ENCODE assay signal across 9 mouse cellular contexts in genomic region chr17:35739675-35740074, GRCm38 (mm10). TPM values are rescaled to one million over a fixed set of nuclear protein-coding genes. Genes with fewer than 3 reads are reported as not detected.
DNase-seq lines count a peak whose midpoint lies in the region; ATAC-seq and TF ChIP-seq lines count a peak whose summit lies in the region.
"Had no signal": no experiment of that assay in that cellular context is flagged by ENCODE, and none has a peak within 500 bp of the region (broad histone marks: within the 10 kb centered on the region; RNA-seq: fewer than 3 reads in every experiment).

No protein-coding gene starts in this region.

- no peaks in the 10 kb centered on the region for H3K9me3 ChIP-seq in E14TG2a.4 (ENCODE audit: low read length)
- no peaks in the 10 kb centered on the region for H3K9me3 ChIP-seq in embryonic facial prominence, embryonic 15.5 days (replicated peaks)
- H3K9me3 ChIP-seq in heart, embryonic 14.5 days (ENCODE audit: control insufficient read depth, low read length): no peaks in the 10 kb centered on the region
- H3K9me3 ChIP-seq: neural tube, embryonic 12.5 days had no signal

- ATAC-seq in embryonic facial prominence, embryonic 15.5 days (ENCODE audit: insufficient number of reproducible peaks, low FRiP score, low TSS enrichment, low read depth): peak; percentile 44; the same call in 1 of the 2 replicates
- ATAC-seq in heart, embryonic 14.5 days (ENCODE audit: insufficient number of reproducible peaks, insufficient read depth, low FRiP score, low read depth): no peak

- peak; percentile 88 to 93 for DNase-seq in adrenal gland, postnatal 36 days
- peak; percentile 98 for DNase-seq in layer of hippocampus, adult 11-12 months (ENCODE audit: low spot score)
- DNase-seq in lung, adult 18-20 months: peak; percentile 85 to 92
- DNase-seq in right cerebral cortex, adult 18-20 months: peak; percentile 90
- peak; percentile 55 for DNase-seq in urinary bladder, postnatal 10 days (ENCODE audit: low spot score)

- TF ChIP-seq CTCF in E14TG2a.4 (conservative IDR thresholded peaks at IDR 0.05; ENCODE audit: low read length): peak; percentile 43

- WGBS in embryonic facial prominence, embryonic 15.5 days: 11% methylated on average over 6 of the region's 6 CpGs
- WGBS in heart, embryonic 14.5 days: 9% methylated on average over 6 of the region's 6 CpGs

- H3K27me3 ChIP-seq in E14TG2a.4 (ENCODE audit: insufficient read depth, low read length): peaks cover 4% of the 10 kb centered on the region; the same call in 1 of the 2 replicates
- peaks cover 7% of the 10 kb centered on the region; the same call in 1 of the 2 replicates for H3K27me3 ChIP-seq in embryonic facial prominence, embryonic 15.5 days
- no peaks in the 10 kb centered on the region for H3K27me3 ChIP-seq in heart, embryonic 14.5 days (ENCODE audit: control insufficient read depth, insufficient read depth, low read length)
- H3K27me3 ChIP-seq: neural tube, embryonic 12.5 days had no signal

- no peak overlapping the region; the same call in 1 of the 2 replicates for H3K4me3 ChIP-seq in E14TG2a.4 (replicated peaks; ENCODE audit: low read length)
- no peak overlapping the region for H3K4me3 ChIP-seq in embryonic facial prominence, embryonic 15.5 days (replicated peaks)
- no peak overlapping the region for H3K4me3 ChIP-seq in heart, embryonic 14.5 days (ENCODE audit: control insufficient read depth in 1 of 2, insufficient read depth in 1 of 2, low read depth in 1 of 2, low read length in 2 of 2)
- H3K4me3 ChIP-seq: neural tube, embryonic 12.5 days had no signal

- no peaks in the 10 kb centered on the region for H3K36me3 ChIP-seq in E14TG2a.4 (ENCODE audit: insufficient read depth, low read length)
- no peaks in the 10 kb centered on the region for H3K36me3 ChIP-seq in embryonic facial prominence, embryonic 15.5 days
- H3K36me3 ChIP-seq in heart, embryonic 14.5 days (ENCODE audit: control insufficient read depth, insufficient read depth, low read length): no peaks in the 10 kb centered on the region
- H3K36me3 ChIP-seq: neural tube, embryonic 12.5 days had no signal

- no peak overlapping the region for H3K27ac ChIP-seq in embryonic facial prominence, embryonic 15.5 days (replicated peaks)
- no peak overlapping the region for H3K27ac ChIP-seq in heart, embryonic 14.5 days (replicated peaks in 1 of 2; ENCODE audit: control insufficient read depth in 1 of 2, insufficient read depth in 1 of 2, low read depth in 2 of 2, low read length in 2 of 2)
- H3K27ac ChIP-seq: neural tube, embryonic 12.5 days had no signal

- no peak overlapping the region for H3K4me2 ChIP-seq in embryonic facial prominence, embryonic 15.5 days (replicated peaks)
- H3K4me2 ChIP-seq in heart, embryonic 14.5 days (ENCODE audit: low read length): peak overlapping the region; percentile 38
- H3K4me2 ChIP-seq: neural tube, embryonic 12.5 days had no signal

- no peak overlapping the region for H3K9ac ChIP-seq in embryonic facial prominence, embryonic 15.5 days
- H3K9ac ChIP-seq in heart, embryonic 14.5 days (ENCODE audit: low read length): peak overlapping the region; percentile 38; the same call in 1 of the 2 replicates
- H3K9ac ChIP-seq: neural tube, embryonic 12.5 days had no signal

- H3K4me1 ChIP-seq in E14TG2a.4 (replicated peaks; ENCODE audit: low read depth, low read length): peaks cover 28% of the 10 kb centered on the region
- peaks cover 12% of the 10 kb centered on the region for H3K4me1 ChIP-seq in embryonic facial prominence, embryonic 15.5 days
- H3K4me1 ChIP-seq in heart, embryonic 14.5 days (ENCODE audit: control insufficient read depth in 2 of 2, insufficient read depth in 2 of 2, low read length in 2 of 2): peaks cover 0 to 6% of the 10 kb centered on the region in 2 experiments; a peak in 1 of 4 replicates

RNA-seq across cellular contexts. Expression of gene Ddr1, which starts 35.3 kb away (rescaled TPM):
- total RNA-seq in adrenal gland, postnatal 36 days (2021): 10 to 100 TPM; 43.4 to 48.8 TPM
- polyA plus RNA-seq in embryonic facial prominence, embryonic 15.5 days (2015; fragmentation: Nextera tagmentation; extraction: Ambion mirVana): 95.1 and 100 TPM in 2 replicates
- polyA plus RNA-seq in heart, embryonic 14.5 days (2014; fragmentation: Nextera tagmentation; extraction: Ambion mirVana): 75.7 and 75.8 TPM in 2 replicates
